Mouse (Mus musculus): ENCODE measurements at regions not wholly inside any gene's neighbourhood (a gene's known extent, or its start where the extent isn't known, plus 50 kb on each side); places are given as distances from the start of the nearest gene placed in this dataset.
"Not testable (repeated sequence)": the region's sequence is repeated elsewhere in the genome, so short reads cannot be mapped to it uniquely, and the experiment has no call there.

- Histone ChIP-seq H3K27me3 (ENCODE audit: insufficient read depth, low read length) (no peaks in the 10 kb centered on the region), H3K36me3 (ENCODE audit: insufficient read depth) (no peaks in the 10 kb centered on the region), H3K4me2 (no peak overlapping the region), H3K4me1 (ENCODE audit: insufficient read depth) (no peaks in the 10 kb centered on the region), H3K27ac (ENCODE audit: low read depth) (no peak overlapping the region), H3K9me3 (ENCODE audit: low read depth, low read length) (no peaks in the 10 kb centered on the region), H3K4me3 (ENCODE audit: low read depth, low read length) (no peak overlapping the region), H3K9ac (no peak overlapping the region)
- ATAC-seq (ENCODE audit: insufficient read depth) (peak; percentile 35; the same call in 1 of the 2 replicates), DNase-seq (peak; percentile 69)
- TF ChIP-seq CTCF (IDR thresholded peaks at IDR 0.05; ENCODE audit: low read depth): no peak
- WGBS: 46% methylated on average over 7 of the region's 7 CpGs
These were observed 132.5 kb downstream of the Sst start for GRCm38 (mm10) chr16:23758136-23758812.

GRCm38 (mm10) chr16:23737026-23737425 lies 153.7 kb downstream of the Sst start:
- Histone ChIP-seq H3K4me3 (ENCODE audit: low read depth, low read length) (no peak overlapping the region), H3K9me3 (ENCODE audit: low read depth, low read length) (no peaks in the 10 kb centered on the region), H3K27me3 (ENCODE audit: insufficient read depth, low read length) (no peaks in the 10 kb centered on the region), H3K27ac (ENCODE audit: low read depth) (no peak overlapping the region), H3K4me1 (ENCODE audit: insufficient read depth) (no peaks in the 10 kb centered on the region), H3K4me2 (no peak overlapping the region), H3K36me3 (ENCODE audit: insufficient read depth) (no peaks in the 10 kb centered on the region), H3K9ac (no peak overlapping the region)
- ATAC-seq (ENCODE audit: insufficient read depth): no peak
- TF ChIP-seq CTCF (IDR thresholded peaks at IDR 0.05; ENCODE audit: low read depth): no peak
- no peak for DNase-seq
- 25% methylated on average over 3 of the region's 3 CpGs for WGBS

GRCm38 (mm10) chr16:23735722-23736121 lies 155.0 kb downstream of the Sst start:
- no peaks in the 10 kb centered on the region for H3K9me3 ChIP-seq (ENCODE audit: low read depth, low read length)
- TF ChIP-seq CTCF (IDR thresholded peaks at IDR 0.05; ENCODE audit: low read depth): no peak
- H3K27ac ChIP-seq (ENCODE audit: low read depth): no peak overlapping the region
- no peak for ATAC-seq (ENCODE audit: insufficient read depth)
- 51% methylated on average over 5 of the region's 5 CpGs for WGBS
- no peaks in the 10 kb centered on the region for H3K4me1 ChIP-seq (ENCODE audit: insufficient read depth)
- H3K36me3 ChIP-seq (ENCODE audit: insufficient read depth): no peaks in the 10 kb centered on the region
- no peak overlapping the region for H3K9ac ChIP-seq
- H3K27me3 ChIP-seq (ENCODE audit: insufficient read depth, low read length): no peaks in the 10 kb centered on the region
- H3K4me3 ChIP-seq (ENCODE audit: low read depth, low read length): no peak overlapping the region
- H3K4me2 ChIP-seq: no peak overlapping the region
- no peak for DNase-seq

- ATAC-seq (ENCODE audit: insufficient read depth): no peak
- 85% methylated on average over 4 of the region's 4 CpGs for WGBS
- Histone ChIP-seq H3K4me3 (ENCODE audit: low read depth, low read length) (no peak overlapping the region), H3K27ac (ENCODE audit: low read depth) (no peak overlapping the region), H3K9me3 (ENCODE audit: low read depth, low read length) (no peaks in the 10 kb centered on the region), H3K9ac (no peak overlapping the region), H3K4me2 (no peak overlapping the region), H3K36me3 (ENCODE audit: insufficient read depth) (no peaks in the 10 kb centered on the region), H3K4me1 (ENCODE audit: insufficient read depth) (no peaks in the 10 kb centered on the region), H3K27me3 (ENCODE audit: insufficient read depth, low read length) (no peaks in the 10 kb centered on the region)
- no peak for DNase-seq
- no peak for TF ChIP-seq CTCF (IDR thresholded peaks at IDR 0.05; ENCODE audit: low read depth)
These were observed 164.2 kb downstream of the Sst start for GRCm38 (mm10) chr16:23726562-23726961.

GRCm38 (mm10) chr16:23721745-23722144 lies 169.0 kb downstream of the Sst start:
- no peaks in the 10 kb centered on the region for H3K27me3 ChIP-seq (ENCODE audit: insufficient read depth, low read length)
- ATAC-seq (ENCODE audit: insufficient read depth): peak; percentile 41; the same call in 1 of the 2 replicates
- no peak overlapping the region for H3K9ac ChIP-seq
- no peak overlapping the region for H3K4me2 ChIP-seq
- no peak for TF ChIP-seq CTCF (IDR thresholded peaks at IDR 0.05; ENCODE audit: low read depth)
- H3K36me3 ChIP-seq (ENCODE audit: insufficient read depth): no peaks in the 10 kb centered on the region
- peak; percentile 82 for DNase-seq
- no peak overlapping the region for H3K27ac ChIP-seq (ENCODE audit: low read depth)
- no peak overlapping the region for H3K4me3 ChIP-seq (ENCODE audit: low read depth, low read length)
- no peaks in the 10 kb centered on the region for H3K4me1 ChIP-seq (ENCODE audit: insufficient read depth)
- no peaks in the 10 kb centered on the region; the same call in 1 of the 2 replicates for H3K9me3 ChIP-seq (ENCODE audit: low read depth, low read length)

GRCm38 (mm10) chr16:23701156-23701555 lies 180.5 kb upstream of the Masp1 start:
- Histone ChIP-seq H3K36me3 (ENCODE audit: insufficient read depth) (no peaks in the 10 kb centered on the region), H3K9ac (no peak overlapping the region), H3K9me3 (ENCODE audit: low read depth, low read length) (no peaks in the 10 kb centered on the region), H3K4me2 (no peak overlapping the region), H3K4me3 (ENCODE audit: low read depth, low read length) (no peak overlapping the region), H3K27me3 (ENCODE audit: insufficient read depth, low read length) (no peaks in the 10 kb centered on the region), H3K4me1 (ENCODE audit: insufficient read depth) (no peaks in the 10 kb centered on the region), H3K27ac (ENCODE audit: low read depth) (no peak overlapping the region)
- DNase-seq (peak; percentile 43), ATAC-seq (ENCODE audit: insufficient read depth) (no peak)
- WGBS: 6% methylated on average over 1 of the region's 1 CpGs
- TF ChIP-seq CTCF (IDR thresholded peaks at IDR 0.05; ENCODE audit: low read depth): no peak

GRCm38 (mm10) chr16:23694226-23694625 lies 173.6 kb upstream of the Masp1 start:
- ATAC-seq (ENCODE audit: insufficient read depth); H3K27ac ChIP-seq (ENCODE audit: low read depth); H3K9me3 ChIP-seq (ENCODE audit: low read depth, low read length); H3K36me3 ChIP-seq (ENCODE audit: insufficient read depth); H3K27me3 ChIP-seq (ENCODE audit: insufficient read depth, low read length); DNase-seq; H3K4me2 ChIP-seq; H3K4me1 ChIP-seq (ENCODE audit: insufficient read depth); H3K9ac ChIP-seq; H3K4me3 ChIP-seq (ENCODE audit: low read depth, low read length): not testable (repeated sequence)

- Histone ChIP-seq H3K27me3 (ENCODE audit: insufficient read depth, low read length) (no peaks in the 10 kb centered on the region), H3K27ac (ENCODE audit: low read depth) (no peak overlapping the region), H3K36me3 (ENCODE audit: insufficient read depth) (no peaks in the 10 kb centered on the region), H3K4me2 (no peak overlapping the region), H3K4me3 (ENCODE audit: low read depth, low read length) (no peak overlapping the region), H3K4me1 (ENCODE audit: insufficient read depth) (no peaks in the 10 kb centered on the region), H3K9me3 (ENCODE audit: low read depth, low read length) (no peaks in the 10 kb centered on the region), H3K9ac (no peak overlapping the region)
- ATAC-seq (ENCODE audit: insufficient read depth) (no peak), DNase-seq (no peak)
- whole genome bisulfite sequencing: 92% methylated on average over 2 of the region's 2 CpGs
- no peak for TF ChIP-seq CTCF (IDR thresholded peaks at IDR 0.05; ENCODE audit: low read depth)
These were observed 169.4 kb upstream of the Masp1 start for GRCm38 (mm10) chr16:23690061-23690460.

Data from lung, embryonic 14.5 days (tissue).